Mouse (Mus musculus) intestine, embryonic 16.5 days (tissue): ENCODE data around the gene Tcf7. TPM values are rescaled to one million over a fixed set of nuclear protein-coding genes. Genes with fewer than 3 reads are reported as not detected.

Source experiments
- ATAC-seq: fragments of 200-750 bp; cut with Nextera tagmentation; 2 replicates; pipeline ENCODE4 v1.8.0; 2017; ENCODE audit warnings: moderate TSS enrichment, moderate library complexity
- H3K27ac ChIP-seq: fragments of 300-500 bp; sonication (generic); 2 replicates; pipeline ENCODE4 v1.5.1; 2014; ENCODE audit warnings: mild to moderate bottlenecking, low read length
- H3K27me3 ChIP-seq: fragments of 300-500 bp; sonication (generic); replicated peaks from 2 replicates; pipeline ENCODE4 v1.6.1; 2014; ENCODE audit warnings: low read length, control low read depth, mixed read lengths; ENCODE audit not compliant: control insufficient read depth, insufficient read depth
- H3K36me3 ChIP-seq: fragments of 300-500 bp; sonication (generic); 2 replicates; pipeline ENCODE4 v1.6.1; 2014; ENCODE audit warnings: low read length, control low read depth; ENCODE audit not compliant: control insufficient read depth, insufficient read depth
- H3K4me1 ChIP-seq: fragments of 300-500 bp; sonication (generic); 2 replicates; pipeline ENCODE4 v1.6.1; 2014; ENCODE audit warnings: low read length, control low read depth, mixed read lengths; ENCODE audit not compliant: control insufficient read depth, insufficient read depth
- H3K4me2 ChIP-seq: fragments of 300-500 bp; sonication (generic); 2 replicates; pipeline ENCODE4 v1.6.1; 2014; ENCODE audit warnings: low read depth, low read length, control low read depth
- H3K4me3 ChIP-seq: fragments of 300-500 bp; sonication (generic); 2 replicates; pipeline ENCODE4 v1.5.1; 2014; ENCODE audit warnings: mild to moderate bottlenecking, low read length
- H3K9ac ChIP-seq: fragments of 300-500 bp; sonication (generic); 2 replicates; pipeline ENCODE4 v1.6.1; 2014; ENCODE audit warnings: low read depth, low read length
- H3K9me3 ChIP-seq: fragments of 300-500 bp; sonication (generic); 2 replicates; pipeline ENCODE4 v1.6.1; 2016; ENCODE audit warnings: low read length, control low read depth; ENCODE audit not compliant: control insufficient read depth
- WGBS: fragments of 180-500 bp; shearing (Covaris S2); extraction: QIAGEN DNeasy Blood & Tissue Kit; methylation state at CpG from one replicate; pipeline ENCODE4 v1.1.7; 2014; 5-methylcytosine and 5-hydroxymethylcytosine counted together
- polyA plus RNA-seq: library from polyadenylated mRNA; unstranded; fragments of >200 nt; fragmentation: Nextera tagmentation; extraction: Ambion mirVana; gene quantifications from 2 replicates; pipeline ENCODE4 v1.2.1, GENCODE M21; 2015

Gene Tcf7
- polyA plus RNA-seq, 1 experiment from 2014 or later: 3.4 TPM

GRCm38 (mm10) chr11:52278991-52279390 lies 3.8 kb downstream of the Tcf7 start:
- no peak overlapping the region for H3K4me2 ChIP-seq
- H3K9ac ChIP-seq: no peak overlapping the region
- H3K27me3 ChIP-seq: peaks cover 5% of the 10 kb centered on the region; the same call in 1 of the 2 replicates
- no peaks in the 10 kb centered on the region for H3K9me3 ChIP-seq
- 96% methylated on average over 6 of the region's 6 CpGs for WGBS
- no peak overlapping the region for H3K4me3 ChIP-seq
- no peaks in the 10 kb centered on the region for H3K36me3 ChIP-seq
- peaks cover 4% of the 10 kb centered on the region for H3K4me1 ChIP-seq
- no peak overlapping the region for H3K27ac ChIP-seq
- no peak for ATAC-seq

- H3K9me3 ChIP-seq: no peaks in the 10 kb centered on the region
- no peak for ATAC-seq
- no peak overlapping the region for H3K4me2 ChIP-seq
- H3K4me3 ChIP-seq: no peak overlapping the region
- H3K27me3 ChIP-seq: peaks cover 5% of the 10 kb centered on the region; the same call in 1 of the 2 replicates
- H3K36me3 ChIP-seq: no peaks in the 10 kb centered on the region
- H3K4me1 ChIP-seq: no peaks in the 10 kb centered on the region
- H3K9ac ChIP-seq: no peak overlapping the region
- 92% methylated on average over 3 of the region's 3 CpGs for WGBS
- H3K27ac ChIP-seq: no peak overlapping the region
Observed at GRCm38 (mm10) chr11:52278164-52278563, 4.7 kb downstream of the Tcf7 start.

- ATAC-seq: no peak
- Histone ChIP-seq H3K36me3 (no peaks in the 10 kb centered on the region), H3K4me1 (0 out of 2 replicates have a peak, but pooled peaks cover 3% of the 10 kb centered on the region), H3K27me3 (peaks cover 2% of the 10 kb centered on the region; the same call in 1 of the 2 replicates), H3K9me3 (no peaks in the 10 kb centered on the region), H3K9ac (no peak overlapping the region), H3K4me2 (no peak overlapping the region), H3K4me3 (no peak overlapping the region), H3K27ac (no peak overlapping the region)
- 93% methylated on average over 6 of the region's 6 CpGs for WGBS
Observed at GRCm38 (mm10) chr11:52277433-52278150, 5.2 kb downstream of the Tcf7 start.

GRCm38 (mm10) chr11:52276961-52277391 lies 5.8 kb downstream of the Tcf7 start:
- H3K9me3 ChIP-seq: no peaks in the 10 kb centered on the region
- H3K27me3 ChIP-seq: peaks cover 2% of the 10 kb centered on the region; the same call in 1 of the 2 replicates
- no peak overlapping the region for H3K9ac ChIP-seq
- no peak overlapping the region for H3K4me2 ChIP-seq
- H3K36me3 ChIP-seq: no peaks in the 10 kb centered on the region
- H3K27ac ChIP-seq: no peak overlapping the region
- 0 out of 2 replicates have a peak, but pooled peaks cover 3% of the 10 kb centered on the region for H3K4me1 ChIP-seq
- ATAC-seq: no peak
- 85% methylated on average over 8 of the region's 8 CpGs for WGBS
- H3K4me3 ChIP-seq: no peak overlapping the region

GRCm38 (mm10) chr11:52275774-52276555 lies 6.8 kb downstream of the Tcf7 start:
- H3K4me1 ChIP-seq: 0 out of 2 replicates have a peak, but pooled peaks cover 3% of the 10 kb centered on the region
- ATAC-seq: no peak
- H3K9me3 ChIP-seq: no peaks in the 10 kb centered on the region
- peaks cover 2% of the 10 kb centered on the region; the same call in 1 of the 2 replicates for H3K27me3 ChIP-seq
- H3K4me3 ChIP-seq: no peak overlapping the region
- H3K9ac ChIP-seq: no peak overlapping the region
- no peak overlapping the region for H3K4me2 ChIP-seq
- WGBS: 83% methylated on average over 9 of the region's 9 CpGs
- H3K36me3 ChIP-seq: no peaks in the 10 kb centered on the region
- no peak overlapping the region for H3K27ac ChIP-seq

- Histone ChIP-seq H3K4me2 (no peak overlapping the region), H3K27me3 (no peaks in the 10 kb centered on the region), H3K36me3 (no peaks in the 10 kb centered on the region), H3K27ac (no peak overlapping the region), H3K4me1 (0 out of 2 replicates have a peak, but pooled peaks cover 3% of the 10 kb centered on the region), H3K9ac (no peak overlapping the region), H3K4me3 (no peak overlapping the region), H3K9me3 (no peaks in the 10 kb centered on the region)
- no peak for ATAC-seq
- 81% methylated on average over 8 of the region's 8 CpGs for WGBS
Observed at GRCm38 (mm10) chr11:52275366-52275765, 7.4 kb downstream of the Tcf7 start.

GRCm38 (mm10) chr11:52274456-52275112 lies 8.2 kb downstream of the Tcf7 start:
- Histone ChIP-seq H3K4me3 (no peak overlapping the region), H3K4me2 (no peak overlapping the region), H3K36me3 (no peaks in the 10 kb centered on the region), H3K27ac (no peak overlapping the region), H3K27me3 (no peaks in the 10 kb centered on the region), H3K9ac (no peak overlapping the region), H3K9me3 (no peaks in the 10 kb centered on the region), H3K4me1 (0 out of 2 replicates have a peak, but pooled peaks cover 3% of the 10 kb centered on the region)
- ATAC-seq: no peak
- WGBS: 85% methylated on average over 20 of the region's 20 CpGs

GRCm38 (mm10) chr11:52273942-52274330 lies 8.9 kb downstream of the Tcf7 start:
- Histone ChIP-seq H3K27ac (no peak overlapping the region), H3K4me1 (0 out of 2 replicates have a peak, but pooled peaks cover 3% of the 10 kb centered on the region), H3K4me2 (no peak overlapping the region), H3K9ac (no peak overlapping the region), H3K36me3 (no peaks in the 10 kb centered on the region), H3K27me3 (no peaks in the 10 kb centered on the region), H3K4me3 (no peak overlapping the region), H3K9me3 (no peaks in the 10 kb centered on the region)
- WGBS: 78% methylated on average over 4 of the region's 4 CpGs
- no peak for ATAC-seq
